ENCODE assay signal across 20 mouse cellular contexts in the genomic region with DNA sequence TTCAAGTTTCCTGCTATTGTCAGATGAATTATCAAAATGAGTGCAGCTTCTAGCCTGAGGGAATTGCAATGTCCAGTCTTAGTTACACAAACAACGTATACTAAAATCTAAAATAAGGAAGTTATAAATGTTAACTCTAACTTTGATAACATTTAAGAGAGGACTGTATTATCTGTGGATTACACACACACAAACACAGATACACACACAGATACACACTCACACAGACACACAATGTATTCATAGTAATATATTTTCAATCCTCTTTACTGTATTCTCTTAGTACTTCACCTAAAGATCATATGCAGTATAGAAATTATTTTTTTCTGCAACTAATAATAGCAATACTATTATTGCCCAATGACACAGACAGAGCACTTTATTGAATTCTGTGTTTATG.
DNase-seq lines count a peak whose midpoint lies in the region; ATAC-seq and TF ChIP-seq lines count a peak whose summit lies in the region.
"Had no signal": no experiment of that assay in that cellular context is flagged by ENCODE, and none has a peak within 500 bp of the region (broad histone marks: within the 10 kb centered on the region; RNA-seq: fewer than 3 reads in every experiment).

No protein-coding gene starts in this region.

- no peak overlapping the region for H3K9ac ChIP-seq in MEL (ENCODE audit: control insufficient read depth, low read depth, low read length, poor library complexity, severe bottlenecking)
- no peak overlapping the region for H3K9ac ChIP-seq in forebrain, embryonic 16.5 days (replicated peaks; ENCODE audit: low read depth, low read length)

- H3K4me2 ChIP-seq in forebrain, embryonic 16.5 days (ENCODE audit: low read length) = no peak overlapping the region

- no peak overlapping the region for H3K27ac ChIP-seq in MEL (ENCODE audit: control insufficient read depth, low read depth, low read length)
- no peak overlapping the region for H3K27ac ChIP-seq in forebrain, embryonic 16.5 days (ENCODE audit: low read length)

- no peaks in the 10 kb centered on the region for H3K79me2 ChIP-seq in MEL (ENCODE audit: control insufficient read depth, insufficient read depth, low read length, poor library complexity)

- no peak for TF ChIP-seq POLR2A in MEL (IDR thresholded peaks at IDR 0.05; ENCODE audit: control insufficient read depth in 1 of 2, insufficient read depth in 1 of 2, low read depth in 1 of 2, low read length in 2 of 2, poor library complexity in 1 of 2)

- TF ChIP-seq CTCF in G1E (IDR thresholded peaks at IDR 0.05; ENCODE audit: low read depth, low read length) = no peak
- no peak for TF ChIP-seq CTCF in MEL (IDR thresholded peaks at IDR 0.05 in 2 of 3, conservative IDR thresholded peaks at IDR 0.05 in 1 of 3; ENCODE audit: control insufficient read depth in 1 of 3, insufficient read depth in 1 of 3, low read depth in 2 of 3, low read length in 3 of 3, poor library complexity in 1 of 3, severe bottlenecking in 1 of 3)

- 0 out of 2 replicates have a peak, but pooled peaks have one; percentile 22 for ATAC-seq in G1E (ENCODE audit: extremely low read depth, insufficient number of reproducible peaks, low FRiP score, poor library complexity, severe bottlenecking)
- no peak for ATAC-seq in forebrain, embryonic 16.5 days
- ATAC-seq: activated CD4-positive, CD25-positive, alpha-beta regulatory T cell, adult 4 months; CD4-positive, CD25-positive, alpha-beta regulatory T cell, adult 4 months; Patski had no signal

- H3K27me3 ChIP-seq in G1E (ENCODE audit: insufficient read depth, low read length) = no peaks in the 10 kb centered on the region
- no peaks in the 10 kb centered on the region for H3K27me3 ChIP-seq in MEL (ENCODE audit: control insufficient read depth in 1 of 2, insufficient read depth in 2 of 2, low read length in 2 of 2)
- H3K27me3 ChIP-seq in forebrain, embryonic 16.5 days (replicated peaks; ENCODE audit: control insufficient read depth, insufficient read depth, low read length) = no peaks in the 10 kb centered on the region
- H3K27me3 ChIP-seq: CH12.LX had no signal

- H3K9me3 ChIP-seq in G1E (replicated peaks) (0 out of 2 replicates have a peak, but pooled peaks cover 2% of the 10 kb centered on the region), MEL (replicated peaks; ENCODE audit: insufficient read depth, low read length) (no peaks in the 10 kb centered on the region)
- H3K9me3 ChIP-seq in forebrain, embryonic 16.5 days (ENCODE audit: control insufficient read depth, low read length) = no peaks in the 10 kb centered on the region

- TF ChIP-seq EP300 in MEL (IDR thresholded peaks at IDR 0.05; ENCODE audit: low read depth in 1 of 2, low read length in 2 of 2) = peak; percentile 70 to 81

- WGBS in forebrain, embryonic 16.5 days = 93% methylated on average over 1 of the region's 1 CpGs

- no peaks in the 10 kb centered on the region for H3K4me1 ChIP-seq in G1E (ENCODE audit: insufficient read depth, low read depth, low read length)
- no peaks in the 10 kb centered on the region for H3K4me1 ChIP-seq in MEL (ENCODE audit: control insufficient read depth in 1 of 2, insufficient read depth in 2 of 2, low read length in 2 of 2)
- no peaks in the 10 kb centered on the region for H3K4me1 ChIP-seq in forebrain, embryonic 16.5 days (replicated peaks; ENCODE audit: control insufficient read depth, insufficient read depth, low read length)

- no peak for DNase-seq in G1E (ENCODE audit: low spot score)
- peak; percentile 32 for DNase-seq in MEL (ENCODE audit: low read depth, low spot score)
- DNase-seq in thymus, adult 18-20 months = no peak
- DNase-seq: adrenal gland, adult 2 months; adrenal gland, adult 8-10 months; adrenal gland, postnatal 10 days; adrenal gland, postnatal 14 days; adrenal gland, postnatal 25 days; adrenal gland, postnatal 36 days; B cell, adult 2 months; cerebellum, adult 11 months; cerebellum, adult 11-12 months; cerebellum, adult 18-20 months; cerebellum, adult 2 months; cerebellum, adult 8-10 months had no signal

- no peaks in the 10 kb centered on the region for H3K36me3 ChIP-seq in G1E (replicated peaks)
- peaks cover 0 to 6% of the 10 kb centered on the region in 2 experiments; a peak in 2 of 4 replicates for H3K36me3 ChIP-seq in MEL (ENCODE audit: control insufficient read depth in 1 of 2, insufficient read depth in 2 of 2, low read length in 2 of 2)
- H3K36me3 ChIP-seq in forebrain, embryonic 16.5 days (ENCODE audit: control insufficient read depth, insufficient read depth) = no peaks in the 10 kb centered on the region

- TF ChIP-seq RAD21 in MEL (IDR thresholded peaks at IDR 0.05; ENCODE audit: low read depth, low read length) = no peak

- no peak overlapping the region for H3K4me3 ChIP-seq in G1E (ENCODE audit: low read depth, low read length)
- no peak overlapping the region for H3K4me3 ChIP-seq in MEL (ENCODE audit: control insufficient read depth in 1 of 2, insufficient read depth in 1 of 2, low read depth in 2 of 2, low read length in 2 of 2)
- H3K4me3 ChIP-seq in forebrain, embryonic 16.5 days (replicated peaks; ENCODE audit: low read length) = no peak overlapping the region

TF ChIP-seq in MEL, 35 proteins besides CTCF, POLR2A, EP300 and RAD21:
- TF ChIP-seq MYC (IDR thresholded peaks at IDR 0.05; ENCODE audit: low read depth, low read length) (0 out of 2 replicates have a peak, but pooled peaks have one; percentile 21), ZKSCAN1 (IDR thresholded peaks at IDR 0.05; ENCODE audit: low read depth, low read length) (no peak), MAX (IDR thresholded peaks at IDR 0.05; ENCODE audit: low read length) (no peak), GATA1 (IDR thresholded peaks at IDR 0.05; ENCODE audit: low read depth, low read length) (peak; percentile 83; the same call in 1 of the 2 replicates), TCF12 (IDR thresholded peaks at IDR 0.05; ENCODE audit: low read depth, low read length) (peak; percentile 61)
